Mouse (Mus musculus): ENCODE data around the gene Islr2.
A peak's percentile ranks its signal among the peaks of the same experiment; 100 is the strongest.

The Islr2 gene

GRCm38 (mm10) chr9:58196610-58197567, 7.2 kb downstream of the Islr2 start:
- peak; percentile 66 for DNase-seq (ENCODE audit: low read depth, low spot score)

GRCm38 (mm10) chr9:58196141-58196540, 8.0 kb downstream of the Islr2 start:
- peak; percentile 33 for DNase-seq (ENCODE audit: low read depth, low spot score)

GRCm38 (mm10) chr9:58195671-58196070, 8.4 kb downstream of the Islr2 start:
- DNase-seq (ENCODE audit: low read depth, low spot score): no peak

GRCm38 (mm10) chr9:58194222-58194621, 9.9 kb downstream of the Islr2 start:
- DNase-seq (ENCODE audit: low read depth, low spot score): peak; percentile 30

GRCm38 (mm10) chr9:58184456-58184855, 19.7 kb downstream of the Islr2 start:
- no peak for DNase-seq (ENCODE audit: low read depth, low spot score)

- no peak for DNase-seq (ENCODE audit: low read depth, low spot score)
Observed at GRCm38 (mm10) chr9:58179390-58179789, 24.7 kb downstream of the Islr2 start.

GRCm38 (mm10) chr9:58177165-58177564, 27.0 kb downstream of the Islr2 start:
- DNase-seq (ENCODE audit: low read depth, low spot score): no peak

- no peak for DNase-seq (ENCODE audit: low read depth, low spot score)
Observed at GRCm38 (mm10) chr9:58175745-58176487, 28.2 kb downstream of the Islr2 start.

- peak; percentile 16 for DNase-seq (ENCODE audit: low read depth, low spot score)
Observed at GRCm38 (mm10) chr9:58174818-58175251, 29.3 kb downstream of the Islr2 start.

- DNase-seq (ENCODE audit: low read depth, low spot score): no peak
Observed at GRCm38 (mm10) chr9:58172863-58173262, 31.3 kb downstream of the Islr2 start.

- no peak for DNase-seq (ENCODE audit: low read depth, low spot score)
Observed at GRCm38 (mm10) chr9:58169426-58169825, 34.7 kb downstream of the Islr2 start.

- DNase-seq (ENCODE audit: low read depth, low spot score): no peak
Observed at GRCm38 (mm10) chr9:58168880-58169279, 35.2 kb downstream of the Islr2 start.

- DNase-seq (ENCODE audit: low read depth, low spot score): no peak
Observed at GRCm38 (mm10) chr9:58165779-58166178, 38.3 kb downstream of the Islr2 start.

- no peak for DNase-seq (ENCODE audit: low read depth, low spot score)
Observed at GRCm38 (mm10) chr9:58163146-58163545, 41.0 kb downstream of the Islr2 start.

GRCm38 (mm10) chr9:58162173-58162572, 41.9 kb downstream of the Islr2 start:
- no peak for DNase-seq (ENCODE audit: low read depth, low spot score)

GRCm38 (mm10) chr9:58160315-58160714, 43.8 kb downstream of the Islr2 start:
- no peak for DNase-seq (ENCODE audit: low read depth, low spot score)

- DNase-seq (ENCODE audit: low read depth, low spot score): no peak
Observed at GRCm38 (mm10) chr9:58159855-58160254, 44.3 kb downstream of the Islr2 start.

- no peak for DNase-seq (ENCODE audit: low read depth, low spot score)
Observed at GRCm38 (mm10) chr9:58158541-58159311, 45.4 kb downstream of the Islr2 start.

- no peak for DNase-seq (ENCODE audit: low read depth, low spot score)
Observed at GRCm38 (mm10) chr9:58157838-58158237, 46.3 kb downstream of the Islr2 start.

GRCm38 (mm10) chr9:58156819-58157560, 47.1 kb downstream of the Islr2 start:
- no peak for DNase-seq (ENCODE audit: low read depth, low spot score)

GRCm38 (mm10) chr9:58155366-58155765, 48.8 kb downstream of the Islr2 start:
- DNase-seq (ENCODE audit: low read depth, low spot score): no peak

Measured in R1 (cell line).